Mouse (Mus musculus) layer of hippocampus, postnatal 14 days (tissue): Measurements from ENCODE around the gene Aspdh. TPM values are rescaled to one million over a fixed set of nuclear protein-coding genes. Genes with fewer than 3 reads are reported as not detected.

Experiments
- DNase-seq, 2 experiments: peaks; one replicate each; pipeline ENCODE4 v3.0.0; 2021 to 2022; ENCODE audit warnings: low spot score in 2 of 2, mixed read lengths in 1 of 2
- long read RNA-seq, 2 experiments: library from polyadenylated mRNA; stranded (forward); transcript quantifications; one replicate each; pipeline ENCODE4 v2.0.0; 2021
- total RNA-seq, 2 experiments: library from RNA; stranded (reverse); gene quantifications; 2 replicates each; pipeline ENCODE4 v1.2.3; 2021

Aspdh gene
- total RNA-seq, result 10 to 100 TPM; 15.0 to 15.4 TPM
- long read RNA-seq, experiment 1, partial matches to known transcripts, result 0 of 4 reads
- long read RNA-seq, experiment 1, other reads (novel, unspliced or antisense), result 2 of 4 reads
- long read RNA-seq, experiment 2, partial matches to known transcripts, result 1 of 6 reads
- long read RNA-seq, experiment 2, other reads (novel, unspliced or antisense), result 2 of 6 reads

- no peak for DNase-seq
Observed at GRCm38 (mm10) chr7:44465111-44465510, at the start of gene Aspdh. Gene Aspdh (plus strand): TSS chr7:44465391.

DNA sequence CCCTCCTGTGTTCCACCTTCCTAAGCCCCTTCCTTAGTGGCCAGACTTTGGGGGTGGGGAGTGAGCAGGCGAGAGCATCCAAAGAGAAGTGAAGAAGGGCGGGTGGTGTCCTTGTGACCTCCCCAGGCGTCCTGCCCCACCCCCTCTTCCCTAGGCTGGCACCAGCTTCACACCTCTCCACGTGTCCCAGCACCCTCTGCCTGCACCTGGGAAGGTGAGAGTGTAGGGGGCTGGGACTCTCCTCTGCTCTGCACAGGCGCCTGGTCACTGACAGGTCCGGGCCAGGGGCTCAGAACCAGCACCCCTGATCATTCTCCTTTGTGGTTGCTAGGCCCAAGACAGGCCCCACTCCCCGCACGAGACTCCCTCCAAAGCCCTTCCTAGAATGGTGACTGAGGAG lies 37.5 kb upstream of the Aspdh start:
- DNase-seq, result no peak

DNA sequence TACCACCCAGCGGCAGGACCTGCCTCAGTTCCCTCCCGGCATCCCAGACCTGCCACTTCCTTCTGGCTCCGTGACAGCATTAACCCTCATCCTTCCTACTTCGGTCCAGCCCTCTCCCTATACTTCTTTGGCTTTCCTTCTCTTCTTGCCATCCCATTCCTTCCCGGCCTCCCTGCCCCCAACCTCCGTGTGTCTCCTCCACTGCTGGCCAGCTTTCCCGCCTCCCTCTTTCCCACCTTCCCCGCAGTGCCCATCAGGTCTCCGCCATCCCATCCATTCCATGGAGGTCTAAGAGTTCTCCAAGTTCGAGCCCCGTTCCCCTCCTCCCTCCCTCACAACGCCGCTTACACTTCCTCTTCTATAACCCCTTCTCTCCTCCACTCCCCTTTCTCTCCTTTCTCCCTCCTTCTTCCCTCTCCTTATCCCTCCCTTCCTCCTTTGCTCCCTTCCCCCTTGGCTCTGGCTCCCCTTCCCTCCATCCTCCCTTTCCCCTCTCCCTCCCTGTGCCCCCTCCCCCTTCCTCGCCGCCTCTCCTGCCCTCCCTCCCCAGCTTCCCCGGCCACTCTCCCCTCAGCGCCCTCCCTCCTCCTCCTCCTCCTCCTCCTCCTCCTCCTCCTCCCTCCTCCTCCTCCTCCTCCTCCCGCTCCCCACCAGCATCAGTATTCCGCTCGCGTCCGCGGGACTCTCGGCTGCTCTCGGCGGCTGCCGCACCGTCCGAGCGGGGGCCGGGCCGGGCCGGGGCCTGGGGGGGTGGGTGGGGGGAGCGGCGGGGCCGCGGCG lies 36.8 kb upstream of the Aspdh start:
- DNase-seq, result peak in 1 of 2 experiments; percentile 68

- peak; percentile 79 to 88 for DNase-seq
Observed at GRCm38 (mm10) chr7:44428968-44429521, 36.1 kb upstream of the Aspdh start, which contains the start of gene Lrrc4b. Gene Lrrc4b (plus strand): TSS chr7:44429018.

- peak; percentile 71 to 75 for DNase-seq
Observed at GRCm38 (mm10) chr7:44429534-44430488, 35.4 kb upstream of the Aspdh start.

DNA sequence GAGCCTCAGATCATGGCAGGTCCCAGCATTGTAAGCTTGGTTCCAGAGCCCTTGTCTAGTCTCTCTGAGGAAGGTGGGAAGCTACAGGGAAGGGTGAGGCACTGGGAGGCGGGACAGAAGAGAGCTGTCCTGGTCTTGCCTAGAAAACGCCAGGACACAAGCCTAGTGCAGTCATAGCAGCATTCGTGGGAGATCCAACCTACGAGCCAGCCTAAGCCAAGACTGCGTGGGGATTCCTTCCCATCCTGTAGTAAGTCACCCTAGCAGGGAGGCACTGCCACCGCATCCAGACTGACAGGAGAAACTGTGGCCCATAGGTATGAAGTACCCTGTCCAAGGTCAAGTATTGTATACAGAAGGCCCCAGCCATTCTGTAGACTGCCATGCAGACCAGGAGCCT lies 32.6 kb upstream of the Aspdh start:
- no peak for DNase-seq

- peak in 1 of 2 experiments; percentile 59 for DNase-seq
Observed at GRCm38 (mm10) chr7:44433371-44433770, 31.8 kb upstream of the Aspdh start.

GRCm38 (mm10) chr7:44434089-44434488 lies 31.1 kb upstream of the Aspdh start:
- DNase-seq, result no peak

DNA sequence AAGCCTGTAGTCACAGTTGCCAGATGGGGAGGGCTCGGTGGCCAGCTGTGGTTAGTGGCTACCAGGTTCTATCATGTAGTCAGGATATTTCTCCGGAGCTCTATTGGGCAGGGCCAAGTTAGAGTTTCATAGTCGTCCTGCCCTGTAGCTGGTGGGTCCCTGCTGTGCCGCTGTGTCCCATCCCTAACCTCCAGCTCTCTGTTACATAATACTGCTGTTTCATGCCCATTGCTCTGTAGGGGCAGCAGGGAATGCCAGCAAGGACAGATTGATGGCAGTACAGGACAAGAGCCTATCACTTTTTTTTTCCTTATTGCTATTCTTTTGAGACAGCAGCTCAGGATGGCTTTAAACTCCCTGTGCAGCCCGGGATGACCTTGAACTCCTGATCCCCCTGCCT lies 29.4 kb upstream of the Aspdh start:
- DNase-seq, result no peak

- no peak for DNase-seq
Observed at GRCm38 (mm10) chr7:44436267-44436666, 28.9 kb upstream of the Aspdh start.

- no peak for DNase-seq
Observed at GRCm38 (mm10) chr7:44437188-44437587, 28.0 kb upstream of the Aspdh start.

- no peak for DNase-seq
Observed at GRCm38 (mm10) chr7:44437933-44438332, 27.3 kb upstream of the Aspdh start.

- DNase-seq, result no peak
Observed at GRCm38 (mm10) chr7:44439696-44440095, 25.5 kb upstream of the Aspdh start.

GRCm38 (mm10) chr7:44440479-44440878 lies 24.7 kb upstream of the Aspdh start:
- DNase-seq, result no peak

DNA sequence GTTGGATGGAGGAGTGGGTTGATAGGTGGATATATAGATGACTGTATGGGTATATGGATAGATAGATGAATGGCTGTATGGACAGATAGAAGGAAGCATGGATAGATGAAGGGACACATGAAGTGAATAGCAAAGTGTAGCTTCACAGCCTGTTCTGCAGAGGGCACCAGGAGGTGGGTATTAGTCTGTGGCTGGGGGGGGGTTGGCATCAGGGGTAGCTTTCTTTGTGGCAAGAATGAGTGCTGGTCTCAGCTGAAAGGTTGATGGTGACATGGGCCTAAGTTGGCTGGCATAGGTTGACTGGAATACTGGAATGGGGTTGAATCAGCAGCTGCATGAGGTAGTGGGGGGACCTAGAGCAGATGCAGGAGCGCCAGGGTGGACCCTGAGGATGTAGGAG lies 24.0 kb upstream of the Aspdh start:
- DNase-seq, result no peak

- peak; percentile 75 to 76 for DNase-seq
Observed at GRCm38 (mm10) chr7:44441648-44442109, 23.5 kb upstream of the Aspdh start.

GRCm38 (mm10) chr7:44442407-44442821 lies 22.8 kb upstream of the Aspdh start:
- DNase-seq, result peak in 1 of 2 experiments; percentile 57

- DNase-seq, result no peak
Observed at GRCm38 (mm10) chr7:44443268-44444173, 21.7 kb upstream of the Aspdh start.

GRCm38 (mm10) chr7:44444886-44445527 lies 20.2 kb upstream of the Aspdh start:
- no peak for DNase-seq
